8 mouse cellular contexts compared by ENCODE assay signal in genomic region chr11:73049335-73049734, GRCm38 (mm10). TPM values are rescaled to one million over a fixed set of nuclear protein-coding genes. Genes with fewer than 3 reads are reported as not detected.
DNase-seq lines count a peak whose midpoint lies in the region; ATAC-seq lines count a peak whose summit lies in the region.

No protein-coding gene starts in this region.

- peaks cover 32% of the 10 kb centered on the region for H3K36me3 ChIP-seq in forebrain, embryonic 15.5 days
- H3K36me3 ChIP-seq in lung, embryonic 16.5 days (ENCODE audit: control insufficient read depth, insufficient read depth, low read length), result peaks cover 18% of the 10 kb centered on the region

- 0 out of 2 replicates have a peak overlapping the region, but pooled peaks have one; percentile 87 for H3K9ac ChIP-seq in forebrain, embryonic 15.5 days (replicated peaks)
- H3K9ac ChIP-seq in lung, embryonic 16.5 days (ENCODE audit: low read length), result no peak overlapping the region

- intact Hi-C loops in heart, postnatal 36 days (cut with DNase I), result loop anchor here (1.0 kb wide), 1 partner anchor 43 kb away; no protein-coding TSS in a partner anchor

- 0 out of 2 replicates have a peak overlapping the region, but pooled peaks have one; percentile 28 for H3K27ac ChIP-seq in forebrain, embryonic 15.5 days (replicated peaks)
- H3K27ac ChIP-seq in lung, embryonic 16.5 days (ENCODE audit: low read length), result no peak overlapping the region

- H3K4me1 ChIP-seq in forebrain, embryonic 15.5 days, result peaks cover 15% of the 10 kb centered on the region
- peaks cover 16% of the 10 kb centered on the region for H3K4me1 ChIP-seq in lung, embryonic 16.5 days (replicated peaks; ENCODE audit: control insufficient read depth, insufficient read depth, low read length)

- WGBS in forebrain, embryonic 15.5 days, result 1% methylated on average over 4 of the region's 4 CpGs
- 3% methylated on average over 4 of the region's 4 CpGs for WGBS in lung, embryonic 16.5 days

- peak; percentile 89 for DNase-seq in Muller cell, postnatal 12 days (ENCODE audit: inconsistent ontology term)
- peak; percentile 82 to 87 for DNase-seq in cerebellum, adult 18-20 months
- DNase-seq in heart, postnatal 36 days, result peak; percentile 76 to 82
- DNase-seq in layer of hippocampus, adult 9-11 months, result peak; percentile 55
- peak; percentile 70 for DNase-seq in ovary, postnatal 36 days (ENCODE audit: low spot score)
- DNase-seq in thymus, postnatal 36 days, result peak; percentile 49 to 56

- peak overlapping the region; percentile 75 for H3K4me3 ChIP-seq in forebrain, embryonic 15.5 days
- peak overlapping the region; percentile 70; the same call in 1 of the 2 replicates for H3K4me3 ChIP-seq in lung, embryonic 16.5 days (ENCODE audit: low read length)

- no peaks in the 10 kb centered on the region for H3K27me3 ChIP-seq in forebrain, embryonic 15.5 days
- no peaks in the 10 kb centered on the region for H3K27me3 ChIP-seq in lung, embryonic 16.5 days (ENCODE audit: control insufficient read depth, insufficient read depth, low read depth, low read length)

- peak overlapping the region; percentile 65 for H3K4me2 ChIP-seq in forebrain, embryonic 15.5 days (replicated peaks)
- H3K4me2 ChIP-seq in lung, embryonic 16.5 days (ENCODE audit: low read depth, low read length), result peak overlapping the region; percentile 83

- no peak for ATAC-seq in forebrain, embryonic 15.5 days (replicated peaks)
- ATAC-seq in lung, embryonic 16.5 days (ENCODE audit: low read depth), result no peak

- no peaks in the 10 kb centered on the region for H3K9me3 ChIP-seq in forebrain, embryonic 15.5 days
- no peaks in the 10 kb centered on the region for H3K9me3 ChIP-seq in lung, embryonic 16.5 days (ENCODE audit: control insufficient read depth, low read length)

RNA-seq across cellular contexts. Expression of gene Ncbp3, which starts 1.8 kb away (rescaled TPM):
- 10.7 and 11.1 TPM in 2 replicates for polyA plus RNA-seq in forebrain, embryonic 15.5 days (2015; fragmentation: Nextera tagmentation; extraction: Ambion mirVana)
- total RNA-seq in heart, postnatal 36 days (2021), result 1 to 10 TPM; 5.8 to 6.3 TPM
- 11.2 and 11.7 TPM in 2 replicates for polyA plus RNA-seq in lung, embryonic 16.5 days (2015; fragmentation: Nextera tagmentation; extraction: Ambion mirVana)

RNA-seq across cellular contexts. Expression of gene Camkk1, which starts 30.5 kb away (rescaled TPM):
- polyA plus RNA-seq in forebrain, embryonic 15.5 days (2015; fragmentation: Nextera tagmentation; extraction: Ambion mirVana), result 19.6 TPM in 2 replicates
- under 1 TPM; 0.84 to 1.00 TPM for total RNA-seq in heart, postnatal 36 days (2021)
- polyA plus RNA-seq in lung, embryonic 16.5 days (2015; fragmentation: Nextera tagmentation; extraction: Ambion mirVana), result 7.3 and 7.5 TPM in 2 replicates

RNA-seq across cellular contexts. Expression of gene Itgae, which starts 41.0 kb away (rescaled TPM):
- 0.18 and 0.34 TPM in 2 replicates for polyA plus RNA-seq in forebrain, embryonic 15.5 days (2015; fragmentation: Nextera tagmentation; extraction: Ambion mirVana)
- total RNA-seq in heart, postnatal 36 days (2021), result under 1 TPM in 1 of 2 experiments, not detected in 1; 0.14 TPM
- polyA plus RNA-seq in lung, embryonic 16.5 days (2015; fragmentation: Nextera tagmentation; extraction: Ambion mirVana), result 0.63 and 0.68 TPM in 2 replicates

RNA-seq across cellular contexts. Expression of gene P2rx1, which starts 50.4 kb away (rescaled TPM):
- 0.40 and 0.56 TPM in 2 replicates for polyA plus RNA-seq in forebrain, embryonic 15.5 days (2015; fragmentation: Nextera tagmentation; extraction: Ambion mirVana)
- total RNA-seq in heart, postnatal 36 days (2021), result under 1 TPM; 0.33 to 0.38 TPM
- 2.2 and 2.6 TPM in 2 replicates for polyA plus RNA-seq in lung, embryonic 16.5 days (2015; fragmentation: Nextera tagmentation; extraction: Ambion mirVana)
